Mouse (Mus musculus) urinary bladder, adult 18-20 months (tissue): ENCODE measurements around the gene Kalrn.

Experiments used
- DNase-seq, 2 experiments: peaks; one replicate each; pipeline ENCODE4 v3.0.0; 2022; ENCODE audit warnings: low spot score in 2 of 2, mixed read lengths in 2 of 2

Gene Kalrn

GRCm38 (mm10) chr16:34573151-34573802 is at the start of gene Kalrn:
Gene Kalrn, minus strand, starts transcription at chr16:34573532.
- peak; percentile 83 to 84 for DNase-seq

GRCm38 (mm10) chr16:34614021-34614420 is 40.7 kb upstream of the Kalrn start:
- no peak for DNase-seq

GRCm38 (mm10) chr16:34610137-34610536 is 36.8 kb upstream of the Kalrn start:
- no peak for DNase-seq

- peak in 1 of 2 experiments; percentile 13 for DNase-seq
These were observed 32.3 kb upstream of the Kalrn start for GRCm38 (mm10) chr16:34605679-34606078.

- no peak for DNase-seq
These were observed 30.5 kb upstream of the Kalrn start for GRCm38 (mm10) chr16:34603854-34604253.

GRCm38 (mm10) chr16:34603076-34603475 is 29.7 kb upstream of the Kalrn start:
- peak in 1 of 2 experiments; percentile 11 for DNase-seq

GRCm38 (mm10) chr16:34601954-34602353 is 28.6 kb upstream of the Kalrn start:
- DNase-seq = no peak

GRCm38 (mm10) chr16:34595294-34595693 is 22.0 kb upstream of the Kalrn start:
- no peak for DNase-seq

- no peak for DNase-seq
These were observed 21.4 kb upstream of the Kalrn start for GRCm38 (mm10) chr16:34594597-34595262.

GRCm38 (mm10) chr16:34592696-34593095 is 19.4 kb upstream of the Kalrn start:
- no peak for DNase-seq

GRCm38 (mm10) chr16:34591934-34592333 is 18.6 kb upstream of the Kalrn start:
- DNase-seq = no peak

- DNase-seq = no peak
These were observed 6.5 kb upstream of the Kalrn start for GRCm38 (mm10) chr16:34579671-34580326.

- peak in 1 of 2 experiments; percentile 42 for DNase-seq
These were observed 642 bp upstream of the Kalrn start for GRCm38 (mm10) chr16:34573856-34574491.

- peak in 1 of 2 experiments; percentile 41 for DNase-seq
These were observed 754 bp downstream of the Kalrn start for GRCm38 (mm10) chr16:34572406-34573150.

GRCm38 (mm10) chr16:34571931-34572405 is 1.4 kb downstream of the Kalrn start:
- DNase-seq = peak in 1 of 2 experiments; percentile 9

GRCm38 (mm10) chr16:34569897-34570296 is 3.4 kb downstream of the Kalrn start:
- DNase-seq = no peak

GRCm38 (mm10) chr16:34568831-34569230 is 4.5 kb downstream of the Kalrn start:
- no peak for DNase-seq

GRCm38 (mm10) chr16:34563593-34564280 is 9.6 kb downstream of the Kalrn start:
- no peak for DNase-seq

- DNase-seq = no peak
These were observed 11.6 kb downstream of the Kalrn start for GRCm38 (mm10) chr16:34561734-34562135.

GRCm38 (mm10) chr16:34560814-34561213 is 12.5 kb downstream of the Kalrn start:
- DNase-seq = no peak

GRCm38 (mm10) chr16:34560411-34560810 is 12.9 kb downstream of the Kalrn start:
- no peak for DNase-seq
